Mouse (Mus musculus) spleen, embryonic (tissue): ENCODE data around the gene Ring1.
"Not testable (repeated sequence)": the region's sequence is repeated elsewhere in the genome, so short reads cannot be mapped to it uniquely, and the experiment has no call there.

Experiments used
- CTCF ChIA-PET: fragments of 350-600 bp; sonication (Branson Sonifier 250); formaldehyde crosslinking; loops from one replicate; lab custom pipeline; 2022; lab: Charles Lee

Gene Ring1

GRCm38 (mm10) chr17:34029150-34029889 lies 4.8 kb upstream of the Ring1 start:
- CTCF ChIA-PET, result no interaction called here

- CTCF ChIA-PET, result no interaction called here
Observed at GRCm38 (mm10) chr17:34028501-34029149, 4.1 kb upstream of the Ring1 start.

- CTCF ChIA-PET, result no interaction called here
Observed at GRCm38 (mm10) chr17:34027656-34028223, 3.3 kb upstream of the Ring1 start, which contains the start of gene H2-Ke6. TSS of gene H2-Ke6 (minus strand) at chr17:34028060.

- CTCF ChIA-PET, result interaction anchor here (0.6 kb wide), 1 partner anchor 20 kb away, joined by 3 read pairs; no protein-coding TSS in a partner anchor
Observed at GRCm38 (mm10) chr17:34026917-34027655, 2.6 kb upstream of the Ring1 start.

- CTCF ChIA-PET, result no interaction called here
Observed at GRCm38 (mm10) chr17:34026221-34026620, 1.7 kb upstream of the Ring1 start.

GRCm38 (mm10) chr17:34025756-34026151 lies 1.3 kb upstream of the Ring1 start:
- CTCF ChIA-PET, result interaction anchor here (0.6 kb wide), 2 partner anchors 21 to 60 kb away, joined by 4 to 9 read pairs; no protein-coding TSS in a partner anchor

GRCm38 (mm10) chr17:34024861-34025755 lies 628 bp upstream of the Ring1 start:
- CTCF ChIA-PET, result interaction anchor here (0.6 kb wide), 2 partner anchors 22 to 61 kb away, joined by 4 to 9 read pairs; no protein-coding TSS in a partner anchor

- CTCF ChIA-PET, result no interaction called here
Observed at GRCm38 (mm10) chr17:34023678-34024077, 802 bp downstream of the Ring1 start.

- CTCF ChIA-PET, result interaction anchor here (0.6 kb wide), 1 partner anchor 156 kb away, joined by 7 read pairs; no protein-coding TSS in a partner anchor
Observed at GRCm38 (mm10) chr17:34022987-34023386, 1.5 kb downstream of the Ring1 start.

GRCm38 (mm10) chr17:34022414-34022783 lies 2.1 kb downstream of the Ring1 start:
- CTCF ChIA-PET, result interaction anchor here (0.6 kb wide), 2 partner anchors 15 to 157 kb away, joined by 3 to 7 read pairs; no protein-coding TSS in a partner anchor

GRCm38 (mm10) chr17:34021539-34022413 lies 2.7 kb downstream of the Ring1 start:
- CTCF ChIA-PET, result interaction anchor here (0.6 kb wide), 1 partner anchor 14 kb away, joined by 3 read pairs; no protein-coding TSS in a partner anchor

GRCm38 (mm10) chr17:34013436-34013835 lies 11.0 kb downstream of the Ring1 start:
- CTCF ChIA-PET, result interaction anchor here (0.6 kb wide), 2 partner anchors 73 to 101 kb away, joined by 4 to 9 read pairs; no protein-coding TSS in a partner anchor

GRCm38 (mm10) chr17:34010156-34010555 lies 14.3 kb downstream of the Ring1 start:
- CTCF ChIA-PET, result interaction anchor here (0.6 kb wide), 1 partner anchor 107 kb away, joined by 5 read pairs; no protein-coding TSS in a partner anchor

- CTCF ChIA-PET, result no interaction called here
Observed at GRCm38 (mm10) chr17:34006570-34006969, 17.9 kb downstream of the Ring1 start.

- CTCF ChIA-PET, result no interaction called here
Observed at GRCm38 (mm10) chr17:34003426-34003825, 21.1 kb downstream of the Ring1 start.

GRCm38 (mm10) chr17:34000796-34001195 lies 23.7 kb downstream of the Ring1 start:
- CTCF ChIA-PET, result not testable (repeated sequence)

GRCm38 (mm10) chr17:34000150-34000537 lies 24.3 kb downstream of the Ring1 start, which contains the start of gene H2-K1:
TSS of gene H2-K1 (minus strand) at chr17:34000347.
- CTCF ChIA-PET, result no interaction called here

GRCm38 (mm10) chr17:33999341-34000149 lies 24.9 kb downstream of the Ring1 start:
- CTCF ChIA-PET, result no interaction called here
